Mouse (Mus musculus) heart, embryonic 11.5 days (tissue): ENCODE data around the gene Tmem164. TPM values are rescaled to one million over a fixed set of nuclear protein-coding genes. Genes with fewer than 3 reads are reported as not detected.

Experiments
- ATAC-seq: fragments of 200-750 bp; cut with Nextera tagmentation; replicated peaks from 2 replicates; pipeline ENCODE4 v1.8.0; 2017; ENCODE audit warnings: moderate library complexity; ENCODE audit not compliant: insufficient number of reproducible peaks, low FRiP score, low TSS enrichment
- H3K27ac ChIP-seq: fragments of 300-500 bp; sonication (generic); 2 replicates; pipeline ENCODE4 v1.5.1; 2014; ENCODE audit warnings: mild to moderate bottlenecking, low read depth, low read length
- H3K27me3 ChIP-seq: fragments of 300-500 bp; sonication (generic); 2 replicates; pipeline ENCODE4 v1.6.1; 2014; ENCODE audit warnings: mild to moderate bottlenecking, low read length, mixed read lengths; ENCODE audit not compliant: control insufficient read depth, insufficient read depth
- H3K36me3 ChIP-seq: fragments of 300-500 bp; sonication (generic); 2 replicates; pipeline ENCODE4 v1.6.1; 2014; ENCODE audit warnings: mild to moderate bottlenecking, low read length, moderate library complexity, mixed read lengths; ENCODE audit not compliant: control insufficient read depth, insufficient read depth
- H3K4me1 ChIP-seq: fragments of 300-500 bp; sonication (generic); 2 replicates; pipeline ENCODE4 v1.6.1; 2014; ENCODE audit warnings: low read length; ENCODE audit not compliant: control insufficient read depth, insufficient read depth
- H3K4me2 ChIP-seq: fragments of 300-500 bp; sonication (generic); 2 replicates; pipeline ENCODE4 v1.6.1; 2014; ENCODE audit warnings: mild to moderate bottlenecking, moderate library complexity
- H3K4me3 ChIP-seq: fragments of 300-500 bp; sonication (generic); 2 replicates; pipeline ENCODE4 v1.5.1; 2014; ENCODE audit warnings: low read depth, low read length
- H3K9ac ChIP-seq: fragments of 300-500 bp; sonication (generic); 2 replicates; pipeline ENCODE4 v1.6.1; 2014; ENCODE audit warnings: mild to moderate bottlenecking, low read depth, low read length, moderate library complexity
- H3K9me3 ChIP-seq: fragments of 300-500 bp; sonication (generic); replicated peaks from 2 replicates; pipeline ENCODE4 v1.6.1; 2016; ENCODE audit warnings: low read length; ENCODE audit not compliant: control insufficient read depth
- WGBS: fragments of 180-500 bp; shearing (Covaris S2); extraction: QIAGEN DNeasy Blood & Tissue Kit; methylation state at CpG from one replicate; pipeline ENCODE4 v1.1.7; 2014; ENCODE audit not compliant: insufficient replicate concordance; 5-methylcytosine and 5-hydroxymethylcytosine counted together
- polyA plus RNA-seq: library from polyadenylated mRNA; unstranded; fragments of >200 nt; fragmentation: Nextera tagmentation; extraction: Ambion mirVana; gene quantifications from 2 replicates; pipeline ENCODE4 v1.2.1, GENCODE M21; 2014

Gene Tmem164
- polyA plus RNA-seq, 1 experiment from 2014 or later, result 33.5 TPM

GRCm38 (mm10) chrX:142682176-142682820 lies 1.1 kb downstream of the Tmem164 start:
- no peaks in the 10 kb centered on the region for H3K9me3 ChIP-seq
- H3K36me3 ChIP-seq, result no peaks in the 10 kb centered on the region
- peaks cover 10% of the 10 kb centered on the region for H3K4me1 ChIP-seq
- peak overlapping the region; percentile 78 for H3K9ac ChIP-seq
- H3K27ac ChIP-seq, result peak overlapping the region; percentile 90
- H3K4me3 ChIP-seq, result peak overlapping the region; percentile 57
- peak overlapping the region; percentile 79 for H3K4me2 ChIP-seq
- WGBS, result 14% methylated on average over 28 of the region's 28 CpGs
- peaks cover 3% of the 10 kb centered on the region; the same call in 1 of the 2 replicates for H3K27me3 ChIP-seq
- ATAC-seq, result no peak

- peaks cover 13% of the 10 kb centered on the region for H3K4me1 ChIP-seq
- no peaks in the 10 kb centered on the region for H3K36me3 ChIP-seq
- peaks cover 3% of the 10 kb centered on the region; the same call in 1 of the 2 replicates for H3K27me3 ChIP-seq
- H3K4me3 ChIP-seq, result peak overlapping the region; percentile 57
- 26% methylated on average over 5 of the region's 5 CpGs for WGBS
- no peak for ATAC-seq
- no peaks in the 10 kb centered on the region for H3K9me3 ChIP-seq
- H3K27ac ChIP-seq, result no peak overlapping the region; the same call in 1 of the 2 replicates
- H3K9ac ChIP-seq, result peak overlapping the region; percentile 78
- peak overlapping the region; percentile 79 for H3K4me2 ChIP-seq
Observed at GRCm38 (mm10) chrX:142682990-142683389, 1.8 kb downstream of the Tmem164 start.

- H3K36me3 ChIP-seq, result no peaks in the 10 kb centered on the region
- 56% methylated on average over 4 of the region's 4 CpGs for WGBS
- H3K4me2 ChIP-seq, result peak overlapping the region; percentile 79
- no peak for ATAC-seq
- peaks cover 13% of the 10 kb centered on the region for H3K4me1 ChIP-seq
- peaks cover 3% of the 10 kb centered on the region; the same call in 1 of the 2 replicates for H3K27me3 ChIP-seq
- no peak overlapping the region for H3K9ac ChIP-seq
- H3K27ac ChIP-seq, result no peak overlapping the region
- peak overlapping the region; percentile 57 for H3K4me3 ChIP-seq
- H3K9me3 ChIP-seq, result no peaks in the 10 kb centered on the region
Observed at GRCm38 (mm10) chrX:142684674-142685073, 3.5 kb downstream of the Tmem164 start.

DNA sequence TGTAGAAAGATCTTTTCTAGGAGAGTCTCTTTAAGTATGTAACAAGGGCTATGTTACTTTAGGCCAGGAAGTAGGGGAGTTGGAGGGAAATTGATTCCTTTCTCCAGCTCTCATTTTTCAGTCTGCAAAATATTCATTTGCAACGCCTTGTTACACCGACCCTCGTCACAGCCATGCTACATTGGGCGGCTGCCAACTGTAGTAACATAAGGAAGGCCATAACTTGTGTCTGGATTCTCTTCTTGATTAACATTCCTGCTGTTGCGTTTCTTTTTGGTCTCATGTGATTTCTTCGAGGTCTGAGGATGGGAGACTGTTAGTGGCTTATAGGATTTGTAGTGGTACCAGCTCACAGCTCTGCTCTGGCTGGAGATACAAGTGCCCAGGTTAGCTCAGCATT lies 4.5 kb downstream of the Tmem164 start:
- H3K27ac ChIP-seq, result 0 out of 2 replicates have a peak overlapping the region, but pooled peaks have one; percentile 41

GRCm38 (mm10) chrX:142688509-142688908 lies 7.3 kb downstream of the Tmem164 start:
- no peak overlapping the region for H3K27ac ChIP-seq
- no peak overlapping the region for H3K4me2 ChIP-seq
- peaks cover 13% of the 10 kb centered on the region for H3K4me1 ChIP-seq
- no peak overlapping the region for H3K9ac ChIP-seq
- no peaks in the 10 kb centered on the region for H3K9me3 ChIP-seq
- H3K36me3 ChIP-seq, result no peaks in the 10 kb centered on the region
- no peak for ATAC-seq
- 84% methylated on average over 8 of the region's 9 CpGs for WGBS
- H3K4me3 ChIP-seq, result no peak overlapping the region
- H3K27me3 ChIP-seq, result no peaks in the 10 kb centered on the region

More for the DNA sequence above, 4.5 kb downstream of the Tmem164 start:
- peak overlapping the region; percentile 79 for H3K4me2 ChIP-seq
- no peaks in the 10 kb centered on the region for H3K36me3 ChIP-seq
- no peaks in the 10 kb centered on the region for H3K9me3 ChIP-seq
- peaks cover 3% of the 10 kb centered on the region; the same call in 1 of the 2 replicates for H3K27me3 ChIP-seq
- H3K9ac ChIP-seq, result no peak overlapping the region
- peaks cover 13% of the 10 kb centered on the region for H3K4me1 ChIP-seq
- H3K4me3 ChIP-seq, result peak overlapping the region; percentile 22; the same call in 1 of the 2 replicates
- no peak for ATAC-seq
- 57% methylated on average over 6 of the region's 6 CpGs for WGBS

DNA sequence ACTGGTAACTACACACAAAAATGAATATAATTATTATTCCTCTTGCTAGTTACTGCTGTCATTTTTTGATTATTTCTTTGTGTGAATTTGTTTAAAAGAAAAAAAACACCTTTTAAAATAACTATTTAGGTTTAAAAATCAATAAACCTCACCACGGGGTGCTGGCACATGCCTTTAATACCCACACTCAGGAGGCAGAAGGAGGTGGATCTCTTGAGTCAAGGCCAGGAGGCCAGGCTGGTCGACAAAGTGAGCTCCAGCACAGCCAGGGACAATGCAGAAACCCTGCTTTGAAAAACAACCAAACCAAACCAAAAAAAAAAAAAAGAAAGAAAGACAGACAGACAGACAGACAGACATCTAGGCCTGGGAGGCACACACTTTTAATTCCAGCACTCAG lies 12.1 kb downstream of the Tmem164 start:
- Histone ChIP-seq H3K36me3 (0 out of 2 replicates have a peak, but pooled peaks cover 3% of the 10 kb centered on the region), H3K4me3 (no peak overlapping the region), H3K9ac (no peak overlapping the region), H3K27me3 (no peaks in the 10 kb centered on the region), H3K4me2 (no peak overlapping the region), H3K9me3 (no peaks in the 10 kb centered on the region), H3K4me1 (peaks cover 5% of the 10 kb centered on the region), H3K27ac (no peak overlapping the region)
- no peak for ATAC-seq
- 57% methylated on average over 2 of the region's 2 CpGs for WGBS

GRCm38 (mm10) chrX:142694338-142694737 lies 13.1 kb downstream of the Tmem164 start:
- Histone ChIP-seq H3K9me3 (no peaks in the 10 kb centered on the region), H3K4me3 (no peak overlapping the region), H3K4me1 (peaks cover 5% of the 10 kb centered on the region), H3K36me3 (0 out of 2 replicates have a peak, but pooled peaks cover 3% of the 10 kb centered on the region), H3K27ac (no peak overlapping the region), H3K9ac (no peak overlapping the region), H3K4me2 (no peak overlapping the region), H3K27me3 (no peaks in the 10 kb centered on the region; the same call in 1 of the 2 replicates)
- ATAC-seq, result no peak
- 78% methylated on average over 7 of the region's 7 CpGs for WGBS

DNA sequence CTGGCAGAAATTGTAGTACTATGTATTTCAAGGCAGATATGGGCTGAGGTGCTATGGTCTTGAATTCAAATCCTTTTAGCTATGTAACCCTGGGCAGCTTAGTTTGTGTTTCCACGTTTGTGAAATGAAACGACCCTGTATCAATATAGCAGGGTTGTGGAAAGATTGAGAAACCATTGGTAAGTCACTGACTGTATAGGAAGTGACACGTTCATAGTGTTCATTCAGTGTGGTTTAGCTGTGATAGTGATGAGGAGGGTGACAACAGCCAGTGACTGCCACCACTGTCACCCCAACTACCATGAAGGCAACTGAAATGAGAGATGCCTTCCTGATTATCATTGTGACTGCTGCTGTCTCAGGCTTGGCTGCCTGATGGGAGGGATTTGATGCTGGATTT lies 13.7 kb downstream of the Tmem164 start:
- Histone ChIP-seq H3K27ac (no peak overlapping the region), H3K9ac (no peak overlapping the region), H3K36me3 (0 out of 2 replicates have a peak, but pooled peaks cover 3% of the 10 kb centered on the region), H3K4me3 (no peak overlapping the region), H3K27me3 (no peaks in the 10 kb centered on the region; the same call in 1 of the 2 replicates), H3K9me3 (no peaks in the 10 kb centered on the region), H3K4me1 (peaks cover 5% of the 10 kb centered on the region), H3K4me2 (no peak overlapping the region)
- no peak for ATAC-seq
- WGBS, result 77% methylated on average over 3 of the region's 3 CpGs
